Mouse (Mus musculus) intestine, embryonic 14.5 days (tissue): Measurements from ENCODE around the gene Asah2. TPM values are rescaled to one million over a fixed set of nuclear protein-coding genes. Genes with fewer than 3 reads are reported as not detected.
"Not testable (repeated sequence)": the region's sequence is repeated elsewhere in the genome, so short reads cannot be mapped to it uniquely, and the experiment has no call there.

Experiments
- ATAC-seq: fragments of 200-750 bp; cut with Nextera tagmentation; replicated peaks from 2 replicates; pipeline ENCODE4 v1.8.0; 2017; ENCODE audit warnings: low read depth, moderate number of reproducible peaks, moderate TSS enrichment, moderate library complexity; ENCODE audit not compliant: low FRiP score, low TSS enrichment
- DNase-seq: peaks from one replicate; pipeline ENCODE4 v3.0.0-alpha.2; 2018; ENCODE audit warnings: low spot score
- H3K27ac ChIP-seq: fragments of 300-500 bp; sonication (generic); 2 replicates; pipeline ENCODE4 v1.5.1; 2014; ENCODE audit warnings: low read depth, mild to moderate bottlenecking, control low read depth
- H3K27me3 ChIP-seq: fragments of 300-500 bp; sonication (generic); replicated peaks from 2 replicates; pipeline ENCODE4 v1.6.1; 2014; ENCODE audit warnings: low read length, control low read depth; ENCODE audit not compliant: control insufficient read depth, insufficient read depth
- H3K36me3 ChIP-seq: fragments of 300-500 bp; sonication (generic); 2 replicates; pipeline ENCODE4 v1.6.1; 2014; ENCODE audit warnings: low read length, control low read depth; ENCODE audit not compliant: control insufficient read depth, insufficient read depth
- H3K4me1 ChIP-seq: fragments of 300-500 bp; sonication (generic); replicated peaks from 2 replicates; pipeline ENCODE4 v1.6.1; 2014; ENCODE audit warnings: low read length, control low read depth, mixed read lengths; ENCODE audit not compliant: control insufficient read depth, insufficient read depth
- H3K4me2 ChIP-seq: fragments of 300-500 bp; sonication (generic); 2 replicates; pipeline ENCODE4 v1.6.1; 2014; ENCODE audit warnings: low read length
- H3K4me3 ChIP-seq: fragments of 300-500 bp; sonication (generic); 2 replicates; pipeline ENCODE4 v1.5.1; 2014; ENCODE audit warnings: low read depth, low read length, control low read depth, mixed read lengths
- H3K9ac ChIP-seq: fragments of 300-500 bp; sonication (generic); 2 replicates; pipeline ENCODE4 v1.6.1; 2014; ENCODE audit warnings: mild to moderate bottlenecking, low read length
- H3K9me3 ChIP-seq: fragments of 300-500 bp; sonication (generic); 2 replicates; pipeline ENCODE4 v1.6.1; 2016; ENCODE audit warnings: low read length, control low read depth; ENCODE audit not compliant: control insufficient read depth
- WGBS: fragments of 180-500 bp; shearing (Covaris S2); extraction: QIAGEN DNeasy Blood & Tissue Kit; methylation state at CpG from one replicate; pipeline ENCODE4 v1.1.7; 2014; 5-methylcytosine and 5-hydroxymethylcytosine counted together
- polyA plus RNA-seq: library from polyadenylated mRNA; unstranded; fragments of >200 nt; fragmentation: Nextera tagmentation; extraction: Ambion mirVana; gene quantifications from 2 replicates; pipeline ENCODE4 v1.2.1, GENCODE M21; 2014

Asah2 gene
- polyA plus RNA-seq, 1 experiment from 2014 or later: 1.9 TPM

- H3K4me3 ChIP-seq, H3K9ac ChIP-seq, H3K4me2 ChIP-seq, H3K9me3 ChIP-seq, H3K27ac ChIP-seq, H3K27me3 ChIP-seq, H3K4me1 ChIP-seq, DNase-seq: not testable (repeated sequence)
- peaks cover 11% of the 10 kb centered on the region; the same call in 1 of the 2 replicates for H3K36me3 ChIP-seq
- ATAC-seq: peak; percentile 38; the same call in 1 of the 2 replicates
- WGBS: 94% methylated on average over 15 of the region's 17 CpGs
Observed at GRCm38 (mm10) chr19:32131707-32132488, 23.9 kb upstream of the Asah2 start.

- Histone ChIP-seq H3K27ac (no peak overlapping the region), H3K4me3 (no peak overlapping the region), H3K9me3 (no peaks in the 10 kb centered on the region), H3K36me3 (peaks cover 20% of the 10 kb centered on the region; the same call in 1 of the 2 replicates), H3K27me3 (no peaks in the 10 kb centered on the region), H3K9ac (no peak overlapping the region), H3K4me1 (no peaks in the 10 kb centered on the region), H3K4me2 (no peak overlapping the region)
- DNase-seq: no peak
- no peak for ATAC-seq
- WGBS: 84% methylated on average over 8 of the region's 8 CpGs
Observed at GRCm38 (mm10) chr19:32129281-32129680, 21.3 kb upstream of the Asah2 start.

- 68% methylated on average over 10 of the region's 10 CpGs for WGBS
- ATAC-seq: 0 out of 2 replicates have a peak, but pooled peaks have one; percentile 19
- Histone ChIP-seq H3K4me1 (no peaks in the 10 kb centered on the region), H3K4me3 (no peak overlapping the region), H3K27me3 (no peaks in the 10 kb centered on the region), H3K9me3 (no peaks in the 10 kb centered on the region), H3K36me3 (peaks cover 20% of the 10 kb centered on the region; the same call in 1 of the 2 replicates), H3K4me2 (no peak overlapping the region), H3K9ac (no peak overlapping the region), H3K27ac (no peak overlapping the region)
- no peak for DNase-seq
Observed at GRCm38 (mm10) chr19:32127180-32127850, 19.3 kb upstream of the Asah2 start.

GRCm38 (mm10) chr19:32124155-32124554 is 16.1 kb upstream of the Asah2 start:
- no peaks in the 10 kb centered on the region for H3K9me3 ChIP-seq
- DNase-seq: no peak
- H3K4me3 ChIP-seq: no peak overlapping the region
- H3K36me3 ChIP-seq: peaks cover 16% of the 10 kb centered on the region
- no peaks in the 10 kb centered on the region for H3K27me3 ChIP-seq
- no peak overlapping the region for H3K27ac ChIP-seq
- no peaks in the 10 kb centered on the region for H3K4me1 ChIP-seq
- H3K9ac ChIP-seq: no peak overlapping the region
- H3K4me2 ChIP-seq: no peak overlapping the region
- 88% methylated on average over 9 of the region's 9 CpGs for WGBS
- no peak for ATAC-seq

DNA sequence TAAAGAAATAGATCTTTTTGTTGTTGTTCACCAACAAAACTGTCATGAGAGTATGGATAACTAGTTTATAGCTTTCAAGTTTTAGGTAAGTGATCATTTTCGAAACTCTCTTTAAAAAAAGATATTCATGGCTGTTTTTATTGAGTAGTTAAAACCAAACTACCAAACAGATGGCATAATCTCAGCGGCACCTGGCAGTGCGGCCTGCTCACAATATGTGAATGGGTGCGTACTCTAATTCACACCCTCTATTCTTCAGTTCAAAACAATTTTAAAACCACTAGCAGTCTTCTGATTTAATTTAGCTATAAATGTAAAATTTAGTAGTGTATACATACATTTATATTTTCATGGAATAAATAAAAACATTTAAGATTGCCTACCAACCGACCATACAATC is 15.2 kb upstream of the Asah2 start:
- H3K27ac ChIP-seq: no peak overlapping the region
- H3K9me3 ChIP-seq: no peaks in the 10 kb centered on the region
- ATAC-seq (no peak), DNase-seq (no peak)
- no peak overlapping the region for H3K4me2 ChIP-seq
- no peak overlapping the region for H3K9ac ChIP-seq
- WGBS: 94% methylated on average over 5 of the region's 5 CpGs
- no peaks in the 10 kb centered on the region for H3K27me3 ChIP-seq
- peaks cover 9% of the 10 kb centered on the region for H3K36me3 ChIP-seq
- H3K4me1 ChIP-seq: no peaks in the 10 kb centered on the region
- H3K4me3 ChIP-seq: no peak overlapping the region

- Histone ChIP-seq H3K4me2 (no peak overlapping the region), H3K27ac (no peak overlapping the region), H3K36me3 (peaks cover 8% of the 10 kb centered on the region; the same call in 1 of the 2 replicates), H3K9me3 (no peaks in the 10 kb centered on the region), H3K9ac (no peak overlapping the region), H3K4me3 (no peak overlapping the region), H3K27me3 (no peaks in the 10 kb centered on the region), H3K4me1 (no peaks in the 10 kb centered on the region)
- 95% methylated on average over 1 of the region's 1 CpGs for WGBS
- ATAC-seq (no peak), DNase-seq (no peak)
Observed at GRCm38 (mm10) chr19:32120798-32121197, 12.8 kb upstream of the Asah2 start.

DNA sequence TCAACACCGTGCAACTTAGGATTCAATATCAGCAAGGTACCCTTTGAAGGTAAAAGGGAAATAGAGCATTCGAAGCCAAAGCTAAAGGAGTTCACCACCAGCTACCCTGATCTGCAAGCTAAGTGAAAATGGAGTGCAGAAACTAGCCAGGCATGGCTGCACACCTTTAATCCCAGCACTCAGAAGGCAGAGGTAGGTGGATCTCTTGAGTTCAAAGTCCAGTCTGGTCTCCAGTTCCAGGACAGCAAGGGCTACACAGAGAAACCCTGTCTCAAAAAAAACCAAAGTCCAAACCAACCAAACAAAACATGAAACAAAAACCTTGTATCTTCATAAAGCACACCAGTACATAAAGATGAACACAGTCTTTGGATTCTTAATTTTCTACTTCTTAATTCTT is 11.7 kb upstream of the Asah2 start:
- Histone ChIP-seq H3K27me3 (no peaks in the 10 kb centered on the region), H3K4me3 (no peak overlapping the region), H3K9me3 (no peaks in the 10 kb centered on the region), H3K9ac (no peak overlapping the region), H3K27ac (no peak overlapping the region), H3K36me3 (no peaks in the 10 kb centered on the region; the same call in 1 of the 2 replicates), H3K4me1 (no peaks in the 10 kb centered on the region), H3K4me2 (no peak overlapping the region)
- WGBS: 74% methylated on average over 2 of the region's 2 CpGs
- DNase-seq (no peak), ATAC-seq (no peak)

- no peaks in the 10 kb centered on the region for H3K9me3 ChIP-seq
- H3K4me2 ChIP-seq: no peak overlapping the region
- no peak overlapping the region for H3K27ac ChIP-seq
- no peaks in the 10 kb centered on the region for H3K27me3 ChIP-seq
- ATAC-seq: no peak
- 88% methylated on average over 3 of the region's 3 CpGs for WGBS
- no peak for DNase-seq
- no peak overlapping the region for H3K4me3 ChIP-seq
- no peak overlapping the region for H3K9ac ChIP-seq
- no peaks in the 10 kb centered on the region for H3K4me1 ChIP-seq
- H3K36me3 ChIP-seq: no peaks in the 10 kb centered on the region; the same call in 1 of the 2 replicates
Observed at GRCm38 (mm10) chr19:32118496-32118895, 10.5 kb upstream of the Asah2 start.
